Mouse (Mus musculus): Measurements from ENCODE around the gene Hmox1.

The Hmox1 gene

DNA sequence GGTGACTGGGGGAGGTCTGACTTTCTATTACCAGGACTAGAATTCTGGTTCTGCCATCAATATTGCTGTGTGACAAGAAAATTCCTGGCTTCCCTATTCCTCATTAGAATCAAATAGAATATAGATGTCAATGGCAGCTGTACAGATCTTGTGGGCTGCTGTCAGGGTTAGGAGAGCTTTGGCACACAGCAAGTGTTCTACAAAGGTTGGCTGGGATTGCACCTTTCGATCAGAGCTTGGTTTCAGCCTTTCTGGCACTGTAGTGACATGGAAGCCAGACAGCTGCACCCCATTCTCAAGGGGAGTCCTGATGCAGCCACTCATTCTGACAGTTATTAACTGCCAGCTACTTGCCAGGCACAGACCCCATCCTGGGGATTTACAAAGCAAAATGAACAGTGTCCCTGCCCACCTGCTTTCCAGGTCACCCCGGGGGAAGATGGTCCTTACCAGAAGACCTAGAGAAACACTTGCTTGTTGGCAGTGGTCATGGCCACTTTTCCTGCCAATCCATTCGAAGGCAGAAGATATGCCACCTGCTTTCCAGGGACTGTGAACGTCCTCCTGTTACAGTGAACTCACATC lies 2.5 kb upstream of the Hmox1 start:
- DNase-seq = no peak

DNA sequence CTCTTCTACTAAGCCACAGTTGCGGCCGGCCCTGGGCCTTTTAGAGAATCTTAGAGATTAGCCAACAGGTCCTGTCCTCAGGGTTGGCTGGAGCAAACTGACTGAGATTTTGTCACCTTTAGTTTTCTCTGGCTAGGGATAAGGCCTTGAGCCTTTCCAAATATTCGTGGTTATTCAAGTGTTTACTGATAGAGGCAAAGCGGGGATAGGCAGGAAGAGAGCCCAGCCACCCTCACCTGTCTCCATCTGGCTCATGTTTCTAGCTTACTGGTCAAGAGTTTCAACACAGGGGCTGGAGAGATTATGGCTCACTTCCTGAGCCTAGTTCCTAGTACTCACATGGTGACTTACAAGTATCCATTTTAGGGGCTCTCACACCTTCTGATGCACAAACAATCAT lies 9.5 kb downstream of the Hmox1 start:
- no peak for DNase-seq

DNA sequence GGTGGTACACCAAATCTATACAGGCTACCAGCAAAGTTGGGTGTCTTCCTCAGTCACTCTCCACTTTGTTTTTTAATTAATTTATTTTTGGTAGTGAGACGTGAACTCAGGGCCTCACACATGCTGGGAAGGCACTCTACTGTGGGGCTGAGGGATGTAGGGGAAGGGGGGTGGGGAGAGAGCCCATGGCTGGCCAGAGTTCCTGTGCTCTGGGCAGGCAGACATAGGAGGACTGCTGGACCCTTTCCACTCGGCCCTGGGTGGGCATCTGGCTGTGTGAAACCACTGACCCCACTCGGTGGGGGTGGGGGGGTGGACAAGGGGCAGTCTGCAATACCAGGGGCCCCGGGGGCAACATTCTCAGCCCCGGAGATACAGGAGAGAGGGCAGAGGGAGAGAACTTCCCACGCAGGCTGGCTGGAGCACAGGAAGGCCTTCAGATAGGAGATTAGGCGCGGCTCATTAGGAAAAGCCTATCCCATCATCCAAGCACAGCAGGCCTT lies 10.0 kb downstream of the Hmox1 start:
- no peak for DNase-seq

DNA sequence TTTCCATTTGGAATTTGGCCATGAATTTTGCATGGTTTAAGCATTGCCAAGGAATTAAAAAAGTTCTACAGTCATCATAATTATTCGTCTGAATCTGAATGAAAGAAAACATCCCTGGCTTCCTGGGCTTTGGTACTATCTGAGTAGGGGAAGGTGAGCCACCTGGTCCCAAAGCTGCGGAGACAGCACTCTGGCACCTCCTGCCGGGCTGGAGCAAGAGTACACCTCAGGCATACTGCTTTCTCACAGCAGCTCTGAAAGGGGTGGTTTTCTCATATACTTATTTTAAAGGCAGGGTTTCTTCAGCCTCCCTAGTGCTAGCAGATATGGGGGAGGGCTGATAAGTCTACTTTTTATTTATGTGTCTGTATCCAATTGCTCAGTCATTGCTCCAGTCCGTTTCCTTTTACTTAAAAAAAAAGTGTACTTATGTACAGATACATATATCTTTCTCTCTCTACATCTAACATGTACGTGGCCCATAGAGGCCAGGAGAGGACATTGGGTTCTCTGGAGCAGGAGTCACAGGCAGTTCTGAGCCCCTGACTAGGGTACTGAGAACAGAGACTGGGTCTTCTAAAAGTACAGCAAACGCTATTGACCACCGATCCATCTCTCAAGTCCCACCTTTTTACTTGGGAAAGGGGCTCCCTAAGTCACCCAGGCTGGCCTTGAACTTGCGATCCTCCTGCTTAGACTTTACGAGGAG lies 15.3 kb downstream of the Hmox1 start:
- peak; percentile 82 for DNase-seq

DNA sequence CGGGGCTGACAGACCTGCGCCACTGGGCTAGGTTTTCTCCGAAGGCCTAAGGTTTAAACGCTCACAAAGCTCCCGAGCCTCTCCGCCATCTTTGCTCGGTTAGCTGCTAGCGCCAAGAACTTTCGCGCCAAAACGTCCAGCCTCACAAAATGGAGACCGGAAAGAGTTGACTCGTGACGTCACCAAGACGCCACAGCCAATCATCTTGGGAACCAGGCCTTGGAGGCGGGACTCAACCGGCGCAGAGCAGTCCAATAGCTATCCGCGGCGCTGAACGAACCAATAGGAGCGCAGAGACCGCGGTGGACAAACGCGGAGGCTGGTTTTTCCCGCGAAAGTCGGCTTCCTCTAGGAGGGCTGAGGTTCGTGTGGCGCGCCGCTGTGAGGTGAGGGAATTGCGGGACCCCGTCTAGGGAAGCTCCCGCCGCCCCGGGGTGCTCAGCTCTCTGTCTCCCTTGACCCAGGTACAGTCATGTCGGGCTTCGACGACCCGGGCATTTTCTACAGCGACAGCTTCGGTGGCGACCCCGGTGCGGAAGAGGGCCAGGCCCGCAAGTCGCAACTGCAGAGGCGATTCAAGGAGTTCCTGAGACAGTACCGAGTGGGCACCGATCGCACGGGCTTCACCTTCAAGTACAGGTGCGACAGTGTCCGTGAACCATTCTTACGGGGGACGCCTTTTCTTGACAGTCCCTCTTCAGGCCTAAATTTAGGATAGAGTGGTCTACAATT lies 16.0 kb downstream of the Hmox1 start, which contains the start of gene Mcm5:
Mcm5 (plus strand) TSS at position 334 of the 732 bp plus-strand sequence.
- DNase-seq = peak; percentile 99

DNA sequence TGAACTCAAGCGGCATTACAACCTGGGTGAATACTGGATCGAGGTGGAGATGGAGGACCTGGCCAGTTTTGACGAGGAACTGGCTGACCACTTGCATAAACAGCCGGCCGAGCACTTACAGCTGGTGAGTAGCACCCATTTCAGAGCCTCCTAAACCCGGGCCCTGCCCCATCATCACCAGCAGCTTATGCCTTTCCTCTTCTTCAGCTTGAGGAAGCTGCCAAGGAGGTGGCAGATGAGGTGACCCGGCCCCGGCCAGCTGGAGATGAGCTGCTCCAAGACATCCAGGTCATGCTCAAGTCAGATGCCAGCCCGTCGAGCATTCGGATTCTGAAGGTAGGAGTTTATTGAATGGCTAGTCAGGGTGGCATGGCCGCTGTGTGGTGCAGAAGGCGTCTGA lies 16.7 kb downstream of the Hmox1 start:
- peak; percentile 41 for DNase-seq

DNA sequence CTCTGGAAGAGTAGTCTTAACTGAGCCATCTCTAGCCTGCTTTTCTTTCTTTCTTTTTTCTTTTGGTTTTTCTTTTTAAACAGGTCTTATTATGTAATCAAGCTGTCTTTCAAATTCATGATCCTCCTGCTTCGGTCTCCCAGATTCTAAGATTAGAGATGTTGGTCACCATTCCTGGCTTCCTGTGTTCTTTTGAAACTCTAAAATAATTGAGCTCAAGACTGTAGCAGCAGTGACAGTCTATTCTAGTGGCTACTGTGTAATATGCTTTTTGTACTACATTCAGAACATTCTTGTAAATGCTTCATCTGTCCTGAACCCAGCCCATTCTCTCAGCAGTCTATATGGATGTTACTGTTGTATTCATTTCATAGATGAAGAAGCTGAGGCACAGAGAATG lies 25.1 kb downstream of the Hmox1 start:
- DNase-seq = no peak

DNA sequence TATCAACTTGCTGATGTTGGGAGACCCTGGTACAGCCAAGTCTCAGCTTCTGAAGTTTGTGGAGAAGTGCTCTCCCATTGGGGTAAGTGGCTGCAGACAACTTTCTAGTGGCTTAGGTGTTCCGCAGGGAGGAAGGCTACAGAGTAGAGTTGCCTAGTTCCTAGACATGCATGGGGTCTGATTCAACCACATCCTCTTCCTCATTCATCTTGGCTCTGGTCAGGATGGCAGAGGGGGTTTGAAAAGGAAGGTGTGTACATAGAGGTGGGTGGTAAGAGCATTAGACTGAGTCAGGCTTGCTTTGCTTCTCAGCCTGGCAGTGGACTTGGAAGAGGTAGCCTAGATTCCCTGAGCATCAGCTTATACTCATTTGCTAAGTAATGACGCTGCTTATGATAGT lies 25.9 kb downstream of the Hmox1 start:
- no peak for DNase-seq

DNA sequence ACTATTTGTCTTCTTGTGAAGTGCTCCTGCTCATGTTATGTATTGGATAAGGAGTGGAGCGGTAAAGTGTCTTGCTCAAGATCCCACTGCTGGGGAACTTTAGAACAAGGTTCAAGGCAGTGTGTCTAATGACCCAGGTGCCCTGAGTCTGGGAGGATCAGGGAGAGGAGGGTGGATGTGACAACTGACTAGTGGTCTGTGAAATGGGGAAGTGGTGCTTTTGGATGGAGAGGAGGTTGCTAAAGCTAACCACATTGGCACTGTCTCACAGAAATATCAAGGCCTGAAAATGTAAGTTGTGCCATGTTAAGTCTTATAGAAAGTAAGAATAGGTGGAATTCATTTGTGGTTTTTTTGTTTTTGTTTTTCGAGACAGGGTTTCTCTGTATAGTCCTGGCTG lies 26.3 kb downstream of the Hmox1 start:
- no peak for DNase-seq

DNA sequence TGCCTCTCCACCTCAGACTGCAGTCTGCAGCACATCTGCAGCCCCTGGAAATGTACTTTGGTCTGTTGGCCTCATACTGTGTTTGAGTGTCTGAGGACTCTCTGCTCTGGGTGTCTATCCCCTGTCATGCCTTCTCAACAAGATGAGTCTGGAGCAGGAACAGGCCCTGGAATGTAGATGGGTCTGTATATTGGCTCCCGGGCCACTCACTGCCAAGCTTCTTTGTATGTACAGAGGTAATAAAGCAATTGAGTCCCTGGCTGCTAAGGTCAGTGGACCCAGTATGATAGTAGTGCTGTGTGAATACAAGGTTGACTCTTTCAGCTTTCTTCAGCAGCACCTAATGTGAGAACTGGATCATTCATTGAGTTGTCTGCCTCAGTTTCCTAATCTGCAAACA lies 34.0 kb downstream of the Hmox1 start:
- no peak for DNase-seq

DNA sequence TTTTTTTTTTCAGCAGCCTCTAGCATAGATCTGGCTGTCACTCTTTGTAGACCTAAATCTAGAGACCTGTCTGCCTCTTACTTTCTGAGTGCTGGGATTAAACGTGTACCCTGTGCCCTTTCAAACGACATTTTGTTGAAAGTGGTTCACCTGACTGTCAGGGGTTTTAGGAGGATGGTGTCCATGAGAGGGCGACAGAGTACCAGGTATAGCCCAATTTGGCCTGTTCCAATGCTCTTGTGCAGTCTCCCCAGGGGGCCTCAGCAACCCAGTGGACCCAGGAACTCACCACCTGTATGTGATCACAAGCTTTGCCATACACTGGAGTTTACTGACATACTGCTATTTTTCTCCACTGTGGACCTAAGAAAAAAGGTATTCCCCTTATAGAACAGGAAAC lies 39.1 kb downstream of the Hmox1 start:
- DNase-seq = peak; percentile 50

DNA sequence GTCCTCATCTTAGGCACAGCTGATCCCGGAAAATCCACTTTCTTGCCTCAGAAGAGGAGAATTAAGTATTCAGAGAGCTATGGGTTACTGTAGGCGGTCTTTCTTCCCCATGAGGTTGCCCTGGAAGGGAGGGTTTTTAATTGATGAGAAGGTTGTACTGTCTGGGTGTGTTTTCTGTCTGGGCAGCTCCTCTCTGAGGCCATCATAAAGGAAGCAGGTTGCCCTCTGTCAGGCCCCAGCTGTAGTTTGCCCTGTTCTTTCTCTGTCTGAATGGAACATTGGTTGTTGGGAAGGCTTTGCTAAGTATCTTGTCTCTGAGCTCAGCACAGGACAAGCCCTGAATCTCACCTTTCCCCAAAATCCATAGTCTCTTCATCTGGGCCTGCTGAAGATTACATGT lies 40.0 kb downstream of the Hmox1 start:
- DNase-seq = no peak

DNA sequence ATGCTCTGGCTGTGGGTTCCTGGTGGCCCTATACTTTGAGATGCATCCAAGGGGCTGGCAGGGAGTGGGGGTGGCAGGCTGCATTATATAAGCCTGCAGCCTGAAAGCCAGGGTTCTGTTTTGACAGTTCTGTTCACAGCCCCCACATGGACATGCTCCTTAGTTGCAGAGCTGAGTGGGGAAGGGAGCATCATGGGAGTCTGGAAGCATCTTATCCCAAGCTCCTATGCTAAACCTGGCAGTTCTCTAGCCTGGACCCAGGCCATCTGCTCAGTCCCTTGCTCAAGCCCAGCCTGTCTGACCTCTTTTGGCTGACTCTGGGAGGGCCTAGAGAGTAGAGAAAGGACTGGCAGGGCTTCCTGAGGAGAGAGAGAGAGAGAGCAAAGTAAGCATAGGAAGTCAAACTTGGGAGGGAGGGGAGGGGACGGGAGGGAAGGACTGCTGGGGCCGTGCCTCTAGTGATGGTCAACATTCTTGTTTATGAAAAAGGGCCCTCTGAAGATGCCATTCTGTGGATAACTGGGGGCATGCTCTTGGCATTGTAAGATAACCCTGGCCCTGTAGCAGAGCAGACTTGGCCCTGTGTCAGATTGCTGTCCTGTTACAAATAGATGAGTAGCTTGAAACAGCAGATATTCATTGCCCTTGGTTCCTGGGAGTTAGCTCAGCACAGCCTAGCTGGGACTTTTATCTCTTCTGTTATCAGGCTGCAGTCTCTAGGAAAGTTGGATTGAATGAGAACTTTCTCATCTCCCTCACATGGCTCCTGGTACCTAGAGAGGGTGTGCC lies 41.4 kb downstream of the Hmox1 start:
- peak; percentile 79 for DNase-seq

DNA sequence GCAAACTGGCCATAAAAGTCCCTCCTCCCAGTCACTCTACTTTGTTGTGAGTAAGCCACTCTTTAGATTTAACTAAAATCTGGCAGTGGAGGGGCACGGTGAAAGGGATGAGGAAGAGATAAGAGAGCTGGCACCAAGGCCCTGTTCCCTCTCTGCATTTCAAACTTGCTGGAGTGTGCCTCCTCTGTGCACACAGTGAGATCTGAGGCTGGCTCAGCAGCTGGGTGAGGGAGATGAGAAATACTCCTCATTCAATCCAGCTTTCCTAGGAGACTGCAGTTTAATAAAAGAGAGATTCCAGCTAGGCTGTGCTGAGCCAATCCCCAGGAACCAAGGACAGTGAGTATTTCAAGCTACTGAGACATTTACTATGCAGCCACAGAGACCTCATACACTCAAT lies 42.3 kb downstream of the Hmox1 start:
- no peak for DNase-seq

DNA sequence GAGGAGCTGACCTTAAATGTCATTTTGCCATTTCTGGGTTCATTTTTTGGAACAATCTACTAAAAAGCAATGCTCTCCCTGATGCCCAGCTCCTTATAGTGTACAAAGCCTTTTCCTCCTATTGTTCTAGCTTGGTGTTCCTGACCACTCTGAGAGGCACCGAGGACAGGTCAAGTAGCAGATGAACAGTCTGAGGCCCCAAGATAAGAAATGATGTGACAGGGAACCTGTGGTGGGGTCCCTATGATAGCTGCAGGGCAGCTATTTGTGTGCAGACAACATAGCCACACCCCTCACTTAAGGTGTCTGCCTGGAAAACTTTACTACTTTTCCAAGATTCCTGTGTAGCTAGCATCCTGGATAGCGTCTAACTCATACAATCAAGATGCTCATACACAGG lies 42.8 kb downstream of the Hmox1 start:
- no peak for DNase-seq

DNA sequence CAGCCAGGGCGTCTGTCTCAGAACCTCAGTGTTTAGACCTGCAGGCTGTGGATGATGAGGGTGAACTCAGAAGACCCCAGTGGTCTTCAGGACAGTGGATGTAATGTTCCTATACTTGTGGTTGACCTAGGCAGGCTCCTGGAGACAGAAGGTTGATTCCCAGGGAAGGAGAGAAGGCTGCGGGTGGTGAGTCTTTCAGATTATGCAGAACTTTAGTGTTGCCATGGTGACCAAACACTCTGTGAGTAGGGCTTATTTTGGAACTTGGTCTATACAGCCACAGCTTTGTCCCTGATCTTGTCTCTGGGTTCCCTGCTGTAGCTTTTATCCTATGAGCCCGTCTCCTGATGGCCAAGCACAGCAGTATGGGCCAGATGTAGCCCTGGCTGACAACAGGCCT lies 44.1 kb downstream of the Hmox1 start:
- DNase-seq = no peak

Data from cerebellum, adult 9-11 months (tissue).